Mouse (Mus musculus): ENCODE data around the gene Capn13. TPM values are rescaled to one million over a fixed set of nuclear protein-coding genes. Genes with fewer than 3 reads are reported as not detected.
"Not testable (repeated sequence)": the region's sequence is repeated elsewhere in the genome, so short reads cannot be mapped to it uniquely, and the experiment has no call there.

The Capn13 gene
- polyA plus RNA-seq, 2 experiments = 0.09 TPM; not detected in 1

DNA sequence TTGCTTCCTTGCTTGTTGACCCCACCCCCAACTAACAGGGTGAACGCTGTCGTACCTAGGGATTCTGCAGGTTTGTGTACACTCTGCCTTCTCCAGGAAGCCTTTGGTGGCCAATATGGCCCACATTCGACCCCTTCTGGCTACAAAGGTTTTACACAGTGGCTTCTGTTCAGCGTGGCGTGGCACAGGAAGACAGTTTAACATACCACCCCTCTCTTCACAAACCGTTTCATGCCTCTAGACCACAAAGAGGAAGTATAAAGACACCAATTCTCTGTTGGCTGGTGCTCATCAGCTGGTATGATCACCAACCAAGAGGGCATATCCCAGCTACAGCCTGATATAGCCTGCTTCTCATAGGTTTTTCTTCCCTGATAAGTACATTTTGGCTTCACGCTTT, 126.9 kb downstream of the Capn13 start:
- Histone ChIP-seq H3K4me2 (ENCODE audit: low read depth) (no peak overlapping the region), H3K27ac (no peak overlapping the region), H3K4me3 (ENCODE audit: insufficient read depth in 1 of 2, low read depth in 2 of 2, low read length in 2 of 2) (no peak overlapping the region), H3K36me3 (replicated peaks; ENCODE audit: control insufficient read depth, insufficient read depth, low read depth) (no peaks in the 10 kb centered on the region), H3K27me3 (ENCODE audit: control insufficient read depth, insufficient read depth, low read length) (no peaks in the 10 kb centered on the region), H3K4me1 (replicated peaks; ENCODE audit: control insufficient read depth in 2 of 2, insufficient read depth in 2 of 2, low read length in 1 of 2) (no peaks in the 10 kb centered on the region), H3K9ac (replicated peaks) (no peak overlapping the region), H3K9me3 (ENCODE audit: control insufficient read depth, low read length) (no peaks in the 10 kb centered on the region)
- no peak for DNase-seq (ENCODE audit: low read depth in 3 of 3, low spot score in 3 of 3)
- WGBS (ENCODE audit: insufficient replicate concordance) = 32% methylated on average over 7 of the region's 7 CpGs
- no peak for ATAC-seq (ENCODE audit: insufficient read depth)
- no peak for TF ChIP-seq CTCF (IDR thresholded peaks at IDR 0.05; ENCODE audit: low read depth)
- TF ChIP-seq EP300 (IDR thresholded peaks at IDR 0.05; ENCODE audit: low read depth) = no peak

DNA sequence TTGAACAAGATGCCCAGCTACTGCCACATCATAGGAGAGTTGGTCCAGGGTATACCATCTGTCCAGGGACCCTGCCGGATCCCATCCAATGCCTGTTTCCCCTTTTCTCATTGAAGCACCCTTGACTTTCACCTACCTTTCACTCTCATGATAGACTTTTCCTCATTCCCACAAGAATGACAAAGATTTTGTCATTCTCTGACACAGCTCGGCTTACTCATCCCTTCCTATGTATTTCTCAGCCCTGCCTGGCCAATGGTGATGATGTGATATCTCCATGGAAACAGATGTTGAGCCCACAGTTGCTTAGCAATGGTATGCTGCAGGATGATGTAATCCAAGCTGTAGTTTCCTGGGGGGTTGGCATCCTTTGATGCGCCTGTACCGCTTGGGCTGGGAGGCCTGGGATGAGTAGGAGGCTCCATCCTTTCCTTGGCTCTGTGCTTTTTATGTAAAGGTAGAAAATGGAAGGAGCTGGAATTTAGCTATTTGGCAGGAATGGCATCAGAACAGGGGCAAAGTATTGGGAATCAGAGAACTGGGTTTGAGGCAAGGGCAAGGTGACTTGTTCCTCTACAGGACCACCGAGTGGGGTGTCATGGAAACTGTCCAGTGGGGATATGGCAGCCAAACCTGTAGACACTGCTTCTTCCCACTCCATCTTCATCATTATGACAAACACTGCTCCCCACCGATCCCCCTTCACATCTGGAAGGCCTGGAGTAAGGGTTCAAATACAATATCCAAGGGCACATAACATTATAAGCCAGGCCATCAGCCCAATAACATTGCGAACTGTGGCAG, 128.7 kb downstream of the Capn13 start:
- Histone ChIP-seq H3K27me3 (ENCODE audit: control insufficient read depth, insufficient read depth, low read length) (no peaks in the 10 kb centered on the region), H3K36me3 (replicated peaks; ENCODE audit: control insufficient read depth, insufficient read depth, low read depth) (no peaks in the 10 kb centered on the region), H3K4me2 (ENCODE audit: low read depth) (no peak overlapping the region), H3K4me1 (replicated peaks; ENCODE audit: control insufficient read depth in 2 of 2, insufficient read depth in 2 of 2, low read length in 1 of 2) (no peaks in the 10 kb centered on the region), H3K9me3 (ENCODE audit: control insufficient read depth, low read length) (no peaks in the 10 kb centered on the region), H3K27ac (no peak overlapping the region), H3K9ac (replicated peaks) (no peak overlapping the region), H3K4me3 (ENCODE audit: insufficient read depth in 1 of 2, low read depth in 2 of 2, low read length in 2 of 2) (no peak overlapping the region)
- DNase-seq (ENCODE audit: low read depth in 3 of 3, low spot score in 3 of 3) (no peak), ATAC-seq (ENCODE audit: insufficient read depth) (no peak)
- no peak for TF ChIP-seq CTCF (IDR thresholded peaks at IDR 0.05; ENCODE audit: low read depth)
- TF ChIP-seq EP300 (IDR thresholded peaks at IDR 0.05; ENCODE audit: low read depth) = no peak
- 73% methylated on average over 7 of the region's 7 CpGs for WGBS (ENCODE audit: insufficient replicate concordance)

DNA sequence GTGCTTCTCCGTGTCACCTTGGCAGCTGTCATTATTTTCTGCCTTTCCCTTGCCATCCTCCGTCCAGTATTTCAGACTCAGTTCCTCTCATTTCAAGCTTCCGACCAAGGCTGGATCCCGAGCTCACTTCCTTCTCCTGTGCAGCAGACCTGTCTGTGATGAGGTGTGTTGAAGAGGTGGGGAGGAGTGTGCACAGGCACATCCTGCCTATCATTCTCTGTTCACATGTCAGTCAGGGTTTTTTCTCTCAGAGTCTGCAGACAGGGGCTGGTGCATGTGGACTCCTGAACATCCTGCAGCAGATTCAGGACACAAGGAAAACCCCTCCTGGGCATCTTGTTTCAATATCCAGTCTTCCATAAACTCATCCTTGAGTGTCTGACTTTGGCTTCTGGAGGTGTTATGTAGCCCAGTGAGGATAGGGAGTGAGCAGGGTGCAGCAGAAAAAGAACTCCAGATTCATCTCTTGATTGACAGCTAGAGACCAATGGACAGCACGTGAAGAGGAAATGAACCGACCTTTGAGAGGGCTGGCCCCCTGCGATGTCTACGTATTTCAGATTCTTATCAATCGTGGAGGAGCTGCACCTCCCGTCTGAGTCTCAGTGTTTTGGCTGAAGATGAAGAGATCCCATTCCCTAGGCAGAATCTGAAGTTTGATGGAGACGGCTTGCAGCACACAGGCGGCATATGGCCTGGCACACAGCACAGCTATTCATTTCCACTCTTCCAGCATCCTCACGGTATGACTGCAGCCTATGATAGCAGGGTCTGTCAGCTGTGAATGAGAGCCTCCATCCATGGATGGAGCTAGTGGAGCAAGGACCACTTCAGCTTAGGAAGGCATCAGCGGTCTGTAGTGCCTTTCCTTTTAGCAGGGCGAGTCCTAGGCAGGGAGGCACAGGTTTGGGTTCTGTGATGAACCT, 129.5 kb downstream of the Capn13 start:
- ATAC-seq (ENCODE audit: insufficient read depth) (no peak), DNase-seq (ENCODE audit: low read depth in 3 of 3, low spot score in 3 of 3) (no peak)
- H3K4me2 ChIP-seq (ENCODE audit: low read depth) = no peak overlapping the region
- H3K9me3 ChIP-seq (ENCODE audit: control insufficient read depth, low read length) = no peaks in the 10 kb centered on the region
- no peaks in the 10 kb centered on the region for H3K27me3 ChIP-seq (ENCODE audit: control insufficient read depth, insufficient read depth, low read length)
- TF ChIP-seq EP300 (IDR thresholded peaks at IDR 0.05; ENCODE audit: low read depth) (no peak), CTCF (IDR thresholded peaks at IDR 0.05; ENCODE audit: low read depth) (no peak)
- no peak overlapping the region for H3K9ac ChIP-seq (replicated peaks)
- H3K27ac ChIP-seq = no peak overlapping the region
- H3K4me1 ChIP-seq (replicated peaks; ENCODE audit: control insufficient read depth in 2 of 2, insufficient read depth in 2 of 2, low read length in 1 of 2) = no peaks in the 10 kb centered on the region
- H3K4me3 ChIP-seq (ENCODE audit: insufficient read depth in 1 of 2, low read depth in 2 of 2, low read length in 2 of 2) = no peak overlapping the region
- H3K36me3 ChIP-seq (replicated peaks; ENCODE audit: control insufficient read depth, insufficient read depth, low read depth) = no peaks in the 10 kb centered on the region
- 36% methylated on average over 15 of the region's 15 CpGs for WGBS (ENCODE audit: insufficient replicate concordance)

- peak in 1 of 3 experiments; percentile 40 for DNase-seq (ENCODE audit: low read depth in 3 of 3, low spot score in 3 of 3)
- no peak for ATAC-seq (ENCODE audit: insufficient read depth)
- Histone ChIP-seq H3K4me1 (replicated peaks; ENCODE audit: control insufficient read depth in 2 of 2, insufficient read depth in 2 of 2, low read length in 1 of 2) (no peaks in the 10 kb centered on the region; a peak in 1 of 4 replicates), H3K4me2 (ENCODE audit: low read depth) (no peak overlapping the region), H3K4me3 (ENCODE audit: insufficient read depth in 1 of 2, low read depth in 2 of 2, low read length in 2 of 2) (no peak overlapping the region), H3K9me3 (ENCODE audit: control insufficient read depth, low read length) (no peaks in the 10 kb centered on the region), H3K27me3 (ENCODE audit: control insufficient read depth, insufficient read depth, low read length) (no peaks in the 10 kb centered on the region), H3K27ac (no peak overlapping the region), H3K36me3 (replicated peaks; ENCODE audit: control insufficient read depth, insufficient read depth, low read depth) (no peaks in the 10 kb centered on the region), H3K9ac (replicated peaks) (no peak overlapping the region)
- WGBS (ENCODE audit: insufficient replicate concordance) = 34% methylated on average over 8 of the region's 8 CpGs
- TF ChIP-seq CTCF (IDR thresholded peaks at IDR 0.05; ENCODE audit: low read depth) (no peak), EP300 (IDR thresholded peaks at IDR 0.05; ENCODE audit: low read depth) (no peak)
Measured at GRCm38 (mm10) chr17:73263077-73263501, 137.6 kb downstream of the Capn13 start.

DNA sequence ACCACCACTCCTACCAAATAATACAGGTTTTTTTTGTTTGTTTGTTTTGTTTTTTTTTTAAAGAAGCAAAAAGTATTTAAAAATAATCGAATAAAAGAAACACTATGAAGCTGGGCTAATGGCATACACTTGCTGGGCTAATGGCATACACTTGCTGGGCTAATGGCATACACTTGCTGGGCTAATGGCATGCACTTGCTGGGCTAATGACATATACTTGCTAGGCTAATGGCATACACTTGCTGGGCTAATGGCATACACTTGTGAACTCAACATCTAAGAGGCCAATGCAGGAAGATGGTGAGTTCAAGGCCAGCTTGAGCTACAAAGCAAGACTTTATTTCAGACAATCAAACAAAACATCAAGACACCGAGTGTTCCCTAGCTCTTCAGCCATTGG, 138.1 kb downstream of the Capn13 start:
- Histone ChIP-seq H3K27me3 (ENCODE audit: control insufficient read depth, insufficient read depth, low read length) (no peaks in the 10 kb centered on the region), H3K9ac (replicated peaks) (no peak overlapping the region), H3K36me3 (replicated peaks; ENCODE audit: control insufficient read depth, insufficient read depth, low read depth) (no peaks in the 10 kb centered on the region), H3K4me2 (ENCODE audit: low read depth) (no peak overlapping the region), H3K9me3 (ENCODE audit: control insufficient read depth, low read length) (no peaks in the 10 kb centered on the region), H3K4me1 (replicated peaks; ENCODE audit: control insufficient read depth in 2 of 2, insufficient read depth in 2 of 2, low read length in 1 of 2) (no peaks in the 10 kb centered on the region; a peak in 1 of 4 replicates), H3K27ac (no peak overlapping the region), H3K4me3 (ENCODE audit: insufficient read depth in 1 of 2, low read depth in 2 of 2, low read length in 2 of 2) (no peak overlapping the region)
- ATAC-seq (ENCODE audit: insufficient read depth) = no peak
- TF ChIP-seq CTCF (IDR thresholded peaks at IDR 0.05; ENCODE audit: low read depth) (no peak), EP300 (IDR thresholded peaks at IDR 0.05; ENCODE audit: low read depth) (no peak)
- WGBS (ENCODE audit: insufficient replicate concordance) = 60% methylated on average over 2 of the region's 2 CpGs
- no peak for DNase-seq (ENCODE audit: low read depth in 3 of 3, low spot score in 3 of 3)

DNA sequence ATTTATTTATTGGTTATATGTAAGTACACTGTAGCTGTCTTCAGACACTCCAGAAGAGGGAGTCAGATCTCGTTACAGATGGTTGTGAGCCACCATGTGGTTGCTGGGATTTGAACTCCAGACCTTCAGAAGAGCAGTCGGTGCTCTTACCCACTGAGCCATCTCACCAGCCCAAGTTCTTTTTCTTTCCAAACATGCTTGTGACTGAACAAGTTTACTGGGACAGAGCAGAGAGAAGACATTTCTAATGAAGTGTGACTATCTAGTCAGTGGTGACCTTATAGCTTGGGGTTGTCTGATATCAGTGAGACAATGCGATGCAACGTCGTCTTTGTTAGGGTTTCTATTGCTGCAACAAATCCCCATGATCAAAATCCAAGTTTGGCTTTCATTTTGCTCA, 141.4 kb downstream of the Capn13 start:
- H3K27ac ChIP-seq; H3K4me1 ChIP-seq (replicated peaks; ENCODE audit: control insufficient read depth in 2 of 2, insufficient read depth in 2 of 2, low read length in 1 of 2); H3K4me3 ChIP-seq (ENCODE audit: insufficient read depth in 1 of 2, low read depth in 2 of 2, low read length in 2 of 2); H3K36me3 ChIP-seq (replicated peaks; ENCODE audit: control insufficient read depth, insufficient read depth, low read depth); H3K9me3 ChIP-seq (ENCODE audit: control insufficient read depth, low read length); H3K9ac ChIP-seq (replicated peaks); H3K4me2 ChIP-seq (ENCODE audit: low read depth); H3K27me3 ChIP-seq (ENCODE audit: control insufficient read depth, insufficient read depth, low read length); ATAC-seq (ENCODE audit: insufficient read depth); DNase-seq (ENCODE audit: low read depth in 3 of 3, low spot score in 3 of 3): not testable (repeated sequence)
- WGBS (ENCODE audit: insufficient replicate concordance) = 75% methylated on average over 5 of the region's 5 CpGs

Measured in liver, embryonic 14.5 days (tissue).